Mouse (Mus musculus) midbrain, embryonic 15.5 days (tissue): ENCODE results near the gene Cyth3. TPM values are rescaled to one million over a fixed set of nuclear protein-coding genes. Genes with fewer than 3 reads are reported as not detected.

Experiments
- ATAC-seq: fragments of 200-750 bp; cut with Nextera tagmentation; replicated peaks from 2 replicates; pipeline ENCODE4 v1.8.0; 2017; ENCODE audit warnings: moderate TSS enrichment
- H3K27ac ChIP-seq: fragments of 300-500 bp; sonication (generic); 2 replicates; pipeline ENCODE4 v1.5.1; 2015; ENCODE audit warnings: mild to moderate bottlenecking, inconsistent platforms
- H3K27me3 ChIP-seq: fragments of 300-500 bp; sonication (generic); replicated peaks from 2 replicates; pipeline ENCODE4 v1.6.1; 2015; ENCODE audit warnings: inconsistent platforms
- H3K36me3 ChIP-seq: fragments of 300-500 bp; sonication (generic); replicated peaks from 2 replicates; pipeline ENCODE4 v1.6.1; 2015; ENCODE audit warnings: inconsistent platforms
- H3K4me1 ChIP-seq: fragments of 300-500 bp; sonication (generic); 2 replicates; pipeline ENCODE4 v1.6.1; 2015; ENCODE audit warnings: inconsistent platforms
- H3K4me2 ChIP-seq: fragments of 300-500 bp; sonication (generic); 2 replicates; pipeline ENCODE4 v1.6.1; 2015; ENCODE audit warnings: inconsistent platforms, mild to moderate bottlenecking, moderate library complexity
- H3K4me3 ChIP-seq: fragments of 300-500 bp; sonication (generic); 2 replicates; pipeline ENCODE4 v1.5.1; 2015; ENCODE audit warnings: mild to moderate bottlenecking, inconsistent platforms
- H3K9ac ChIP-seq: fragments of 300-500 bp; sonication (generic); 2 replicates; pipeline ENCODE4 v1.6.1; 2015; ENCODE audit warnings: mild to moderate bottlenecking, inconsistent platforms
- H3K9me3 ChIP-seq: fragments of 300-500 bp; sonication (generic); 2 replicates; pipeline ENCODE4 v1.6.1; 2016; ENCODE audit warnings: inconsistent platforms
- WGBS: fragments of 180-500 bp; shearing (Covaris S2); methylation state at CpG from one replicate; pipeline ENCODE4 v1.1.7; 2015; ENCODE audit warnings: mixed read lengths; 5-methylcytosine and 5-hydroxymethylcytosine counted together
- polyA plus RNA-seq: library from polyadenylated mRNA; unstranded; fragments of >200 nt; fragmentation: Nextera tagmentation; extraction: Ambion mirVana; gene quantifications from 2 replicates; pipeline ENCODE4 v1.2.1, GENCODE M21; 2015

Gene Cyth3
- polyA plus RNA-seq, 1 experiment from 2014 or later, result 39.1 TPM

DNA sequence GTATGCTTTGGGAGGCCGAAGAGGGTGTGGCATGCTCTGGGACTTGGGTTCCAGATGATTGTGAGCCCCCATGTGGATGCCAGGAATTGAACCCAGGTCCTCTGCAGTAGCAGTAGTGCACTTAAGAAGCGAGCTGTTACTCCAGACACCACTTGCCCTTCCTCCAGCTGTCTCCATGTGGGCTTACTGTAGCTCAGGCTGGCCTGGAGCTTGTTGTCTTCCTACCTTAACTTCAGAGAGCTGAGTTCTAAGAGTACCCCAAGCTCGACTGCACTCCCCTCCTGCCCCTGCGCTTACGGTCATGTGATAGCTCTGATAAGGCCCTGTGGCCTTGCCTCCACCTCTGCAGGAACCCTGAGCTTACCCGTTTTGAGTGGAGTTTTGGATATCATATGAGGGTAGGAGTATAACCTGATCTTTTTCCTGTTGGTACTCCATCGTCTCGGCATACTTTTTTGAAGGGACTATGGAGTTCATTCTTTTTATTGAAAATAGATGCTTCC, 36.8 kb downstream of the Cyth3 start:
- no peaks in the 10 kb centered on the region for H3K27me3 ChIP-seq
- no peak overlapping the region for H3K4me3 ChIP-seq
- no peak overlapping the region for H3K27ac ChIP-seq
- H3K4me2 ChIP-seq, result no peak overlapping the region
- H3K9me3 ChIP-seq, result no peaks in the 10 kb centered on the region
- ATAC-seq, result no peak
- no peaks in the 10 kb centered on the region for H3K36me3 ChIP-seq
- WGBS, result 89% methylated on average over 8 of the region's 8 CpGs
- peaks cover 2% of the 10 kb centered on the region; the same call in 1 of the 2 replicates for H3K4me1 ChIP-seq
- H3K9ac ChIP-seq, result no peak overlapping the region

DNA sequence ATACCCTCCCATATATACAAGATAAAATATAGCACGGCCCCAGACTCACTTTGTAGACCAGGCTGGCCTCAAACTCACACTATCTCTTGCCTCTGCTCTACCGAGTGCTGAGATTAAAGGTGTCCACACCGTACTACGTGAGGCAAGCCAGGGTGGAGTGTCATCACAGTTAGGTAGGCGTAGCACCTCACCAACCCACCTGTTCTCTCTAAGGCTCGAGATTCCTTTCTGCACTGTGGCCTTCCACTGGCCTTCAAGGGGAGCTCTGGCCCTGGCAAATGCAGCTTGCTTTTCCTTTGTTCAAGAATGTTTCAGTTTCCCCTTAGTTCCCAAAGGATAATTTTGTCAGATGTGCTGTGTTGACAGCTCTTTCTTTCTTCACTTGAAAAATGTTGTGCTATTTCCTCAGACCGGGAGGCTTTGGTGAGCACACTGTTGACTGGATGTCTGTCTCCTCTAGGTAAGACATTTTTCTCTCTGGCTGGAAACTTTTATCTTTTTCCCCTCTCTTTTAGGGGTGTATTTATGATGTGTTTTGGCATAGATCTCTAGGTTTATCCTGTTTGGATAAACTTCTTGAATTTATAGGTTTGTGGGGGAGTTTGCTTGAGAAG, 40.9 kb downstream of the Cyth3 start:
- Histone ChIP-seq H3K4me3 (no peak overlapping the region), H3K27me3 (no peaks in the 10 kb centered on the region), H3K4me2 (no peak overlapping the region), H3K9ac (no peak overlapping the region), H3K27ac (no peak overlapping the region; the same call in 1 of the 2 replicates), H3K4me1 (no peaks in the 10 kb centered on the region), H3K36me3 (no peaks in the 10 kb centered on the region), H3K9me3 (no peaks in the 10 kb centered on the region)
- WGBS, result 91% methylated on average over 7 of the region's 7 CpGs
- no peak for ATAC-seq

DNA sequence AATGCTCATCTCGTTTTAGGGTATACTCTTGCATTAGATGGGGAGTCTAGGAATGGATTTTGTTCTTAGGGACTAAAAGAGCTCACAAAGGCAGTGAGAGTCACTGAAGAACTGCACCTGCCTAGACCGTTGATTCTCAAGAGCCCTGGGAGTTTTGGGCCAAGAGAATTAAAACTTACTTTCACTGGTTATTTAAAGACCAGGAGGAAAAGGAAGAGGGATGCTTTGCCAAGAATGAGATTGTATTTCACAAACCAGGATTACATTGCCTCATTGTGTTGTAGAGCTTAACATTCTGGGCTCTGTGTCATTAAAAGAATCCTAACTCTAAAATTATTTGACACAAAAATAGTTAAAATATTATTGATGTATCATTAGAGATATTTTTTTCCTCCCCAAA, 43.3 kb downstream of the Cyth3 start:
- Histone ChIP-seq H3K9ac (no peak overlapping the region), H3K36me3 (no peaks in the 10 kb centered on the region), H3K27me3 (no peaks in the 10 kb centered on the region), H3K4me1 (no peaks in the 10 kb centered on the region), H3K27ac (no peak overlapping the region), H3K4me3 (no peak overlapping the region), H3K9me3 (no peaks in the 10 kb centered on the region), H3K4me2 (no peak overlapping the region)
- ATAC-seq, result no peak
- 84% methylated on average over 2 of the region's 2 CpGs for WGBS

DNA sequence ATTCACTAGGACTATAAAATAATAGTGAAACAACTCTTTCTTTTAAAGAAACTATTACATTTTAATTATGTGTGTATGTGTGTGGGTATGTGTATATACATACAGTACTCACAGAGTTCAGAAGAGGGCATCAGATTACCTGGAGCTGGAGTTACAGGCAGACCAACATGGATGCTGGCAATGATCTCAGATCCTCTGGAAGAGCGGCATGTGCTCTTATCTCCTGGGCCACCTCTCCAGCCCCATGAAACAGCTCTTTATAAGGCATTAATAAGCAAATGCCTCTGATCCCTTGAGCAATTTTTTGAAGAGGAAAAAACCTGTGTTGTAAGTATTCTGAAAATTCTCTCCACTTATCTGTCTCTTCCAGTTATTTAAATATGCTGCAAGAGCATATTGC, 43.8 kb downstream of the Cyth3 start:
- no peak overlapping the region for H3K4me2 ChIP-seq
- no peak overlapping the region for H3K4me3 ChIP-seq
- no peaks in the 10 kb centered on the region for H3K4me1 ChIP-seq
- no peaks in the 10 kb centered on the region for H3K36me3 ChIP-seq
- H3K9me3 ChIP-seq, result no peaks in the 10 kb centered on the region
- 67% methylated on average over 1 of the region's 1 CpGs for WGBS
- H3K9ac ChIP-seq, result no peak overlapping the region
- H3K27me3 ChIP-seq, result no peaks in the 10 kb centered on the region
- ATAC-seq, result no peak
- no peak overlapping the region for H3K27ac ChIP-seq

DNA sequence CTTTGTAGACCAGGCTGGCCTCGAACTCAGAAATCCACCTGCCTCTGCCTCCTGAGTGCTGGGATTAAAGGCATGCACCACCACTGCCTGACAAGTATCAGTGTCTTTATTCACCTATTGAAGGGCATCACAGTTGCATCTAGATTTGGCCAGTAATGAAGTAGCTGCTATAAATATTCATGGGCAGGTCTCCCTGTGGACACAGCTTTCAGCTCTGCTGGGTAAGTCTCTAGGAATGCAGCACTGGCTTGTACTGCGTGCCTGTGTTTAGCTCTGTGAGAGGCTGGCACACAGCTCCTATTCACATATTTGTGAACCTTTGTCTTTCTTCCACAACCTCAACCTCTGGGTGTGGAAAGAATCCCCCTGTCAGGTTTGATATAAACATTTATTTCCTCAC, 46.6 kb downstream of the Cyth3 start:
- H3K27me3 ChIP-seq, result no peaks in the 10 kb centered on the region
- no peaks in the 10 kb centered on the region for H3K36me3 ChIP-seq
- H3K4me3 ChIP-seq, result no peak overlapping the region
- peak overlapping the region; percentile 25; the same call in 1 of the 2 replicates for H3K27ac ChIP-seq
- no peak overlapping the region for H3K9ac ChIP-seq
- no peak overlapping the region for H3K4me2 ChIP-seq
- WGBS, result 50% methylated on average over 2 of the region's 2 CpGs
- H3K9me3 ChIP-seq, result no peaks in the 10 kb centered on the region
- ATAC-seq, result peak; percentile 56; the same call in 1 of the 2 replicates
- H3K4me1 ChIP-seq, result no peaks in the 10 kb centered on the region

DNA sequence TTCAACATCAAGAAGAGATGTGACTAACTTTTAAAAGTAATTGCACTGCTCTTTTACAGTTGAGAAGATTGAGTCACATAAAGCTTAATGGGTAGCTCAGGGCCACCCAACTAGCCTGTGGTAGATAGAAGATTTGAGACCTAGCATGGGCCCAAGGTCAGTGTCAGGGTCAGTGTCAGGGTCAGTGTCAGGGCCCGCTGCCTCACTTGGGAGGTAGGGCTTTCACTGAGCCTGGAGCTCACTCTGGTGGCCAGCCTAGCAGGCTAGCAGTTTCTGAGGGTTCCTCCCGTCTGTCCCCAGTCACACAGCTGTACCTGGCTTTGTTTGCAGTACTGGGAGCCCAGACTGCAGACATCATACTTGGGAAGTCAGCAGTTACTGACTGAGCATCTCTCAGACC, 47.1 kb downstream of the Cyth3 start:
- Histone ChIP-seq H3K36me3 (no peaks in the 10 kb centered on the region), H3K4me3 (no peak overlapping the region), H3K4me2 (no peak overlapping the region), H3K9ac (no peak overlapping the region), H3K4me1 (no peaks in the 10 kb centered on the region), H3K27me3 (no peaks in the 10 kb centered on the region), H3K27ac (no peak overlapping the region), H3K9me3 (no peaks in the 10 kb centered on the region)
- no peak for ATAC-seq
- WGBS, result 48% methylated on average over 2 of the region's 2 CpGs

DNA sequence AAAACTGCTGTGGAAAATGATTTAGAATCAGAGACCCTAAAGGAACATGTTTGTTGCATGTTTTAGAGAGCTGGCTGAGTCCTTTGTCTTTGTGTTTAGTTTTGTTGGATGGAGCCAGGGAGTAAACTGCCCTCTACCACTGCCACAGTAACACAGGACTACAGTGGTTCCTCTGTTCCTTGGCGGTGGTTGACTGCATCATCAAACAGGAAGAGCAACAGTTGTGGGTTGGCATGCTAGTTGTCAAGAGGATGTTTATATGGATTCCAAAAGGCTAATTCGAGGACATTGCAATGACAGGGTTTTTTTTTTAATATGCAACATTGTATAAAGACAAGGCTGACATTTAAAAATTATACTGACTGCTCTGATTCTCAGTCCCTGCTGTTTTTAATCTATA, 47.6 kb downstream of the Cyth3 start:
- H3K9ac ChIP-seq, result no peak overlapping the region
- H3K27ac ChIP-seq, result no peak overlapping the region
- H3K4me1 ChIP-seq, result no peaks in the 10 kb centered on the region
- no peaks in the 10 kb centered on the region for H3K9me3 ChIP-seq
- no peaks in the 10 kb centered on the region for H3K27me3 ChIP-seq
- H3K4me2 ChIP-seq, result no peak overlapping the region
- ATAC-seq, result no peak
- no peak overlapping the region for H3K4me3 ChIP-seq
- 71% methylated on average over 2 of the region's 2 CpGs for WGBS
- H3K36me3 ChIP-seq, result no peaks in the 10 kb centered on the region

DNA sequence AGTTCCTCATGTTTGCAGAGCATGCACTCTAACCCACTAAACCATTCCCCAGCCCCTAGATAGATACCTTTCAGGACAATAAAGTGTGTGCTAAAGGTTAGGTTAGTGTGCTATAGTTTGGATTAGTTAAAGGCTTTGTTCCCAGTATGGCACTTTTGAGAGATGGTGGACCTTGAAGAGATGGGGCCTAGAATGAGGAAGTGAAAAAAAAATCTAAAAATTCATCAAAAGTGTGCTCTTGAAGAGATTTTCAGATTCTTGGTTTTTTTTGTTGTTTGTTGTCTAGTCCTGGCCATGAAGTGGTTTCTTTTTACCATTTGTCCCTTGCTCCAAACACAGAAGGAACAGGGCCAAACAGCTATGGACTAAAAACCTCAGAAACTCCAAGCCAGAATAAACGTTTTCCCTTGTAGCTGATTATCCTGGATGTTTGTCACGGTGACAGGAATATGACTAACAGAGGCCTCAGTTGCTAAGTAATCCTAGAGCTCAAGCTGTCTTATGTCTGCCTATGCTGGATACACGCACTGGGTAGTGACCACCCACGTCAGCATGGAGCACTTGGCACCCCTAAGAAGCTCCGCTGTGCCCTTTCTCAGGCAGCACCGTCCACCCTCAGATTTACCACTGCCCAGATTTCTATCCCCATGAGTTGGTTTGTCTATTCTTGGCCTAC, 48.6 kb downstream of the Cyth3 start:
- Histone ChIP-seq H3K9ac (no peak overlapping the region), H3K4me1 (no peaks in the 10 kb centered on the region), H3K9me3 (no peaks in the 10 kb centered on the region), H3K27me3 (no peaks in the 10 kb centered on the region), H3K27ac (no peak overlapping the region), H3K4me3 (no peak overlapping the region), H3K36me3 (no peaks in the 10 kb centered on the region), H3K4me2 (no peak overlapping the region)
- no peak for ATAC-seq
- WGBS, result 84% methylated on average over 6 of the region's 6 CpGs

DNA sequence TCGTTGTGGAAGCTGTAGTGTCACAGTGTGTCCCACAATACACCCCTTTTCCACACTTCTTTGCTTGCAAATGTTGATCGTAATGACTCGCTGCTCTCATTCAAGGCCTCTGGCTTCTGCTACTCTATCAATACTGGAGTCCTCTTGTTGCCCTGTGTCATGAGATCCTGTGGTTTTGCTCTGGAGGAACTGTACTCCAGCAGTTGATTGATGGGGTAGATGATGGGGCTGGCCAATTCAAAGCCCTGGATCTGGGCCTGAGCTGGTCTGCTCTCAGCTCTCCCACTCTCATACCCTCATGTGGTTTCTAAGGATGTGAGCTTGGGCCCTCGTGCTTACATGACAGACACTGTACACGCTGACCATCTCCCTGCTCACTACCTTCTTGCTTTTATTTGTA, 52.3 kb downstream of the Cyth3 start:
- no peaks in the 10 kb centered on the region for H3K9me3 ChIP-seq
- WGBS, result 83% methylated on average over 5 of the region's 5 CpGs
- H3K4me3 ChIP-seq, result no peak overlapping the region
- H3K27me3 ChIP-seq, result no peaks in the 10 kb centered on the region
- H3K27ac ChIP-seq, result no peak overlapping the region
- no peaks in the 10 kb centered on the region for H3K4me1 ChIP-seq
- no peak for ATAC-seq
- H3K36me3 ChIP-seq, result no peaks in the 10 kb centered on the region
- H3K4me2 ChIP-seq, result no peak overlapping the region
- no peak overlapping the region for H3K9ac ChIP-seq

DNA sequence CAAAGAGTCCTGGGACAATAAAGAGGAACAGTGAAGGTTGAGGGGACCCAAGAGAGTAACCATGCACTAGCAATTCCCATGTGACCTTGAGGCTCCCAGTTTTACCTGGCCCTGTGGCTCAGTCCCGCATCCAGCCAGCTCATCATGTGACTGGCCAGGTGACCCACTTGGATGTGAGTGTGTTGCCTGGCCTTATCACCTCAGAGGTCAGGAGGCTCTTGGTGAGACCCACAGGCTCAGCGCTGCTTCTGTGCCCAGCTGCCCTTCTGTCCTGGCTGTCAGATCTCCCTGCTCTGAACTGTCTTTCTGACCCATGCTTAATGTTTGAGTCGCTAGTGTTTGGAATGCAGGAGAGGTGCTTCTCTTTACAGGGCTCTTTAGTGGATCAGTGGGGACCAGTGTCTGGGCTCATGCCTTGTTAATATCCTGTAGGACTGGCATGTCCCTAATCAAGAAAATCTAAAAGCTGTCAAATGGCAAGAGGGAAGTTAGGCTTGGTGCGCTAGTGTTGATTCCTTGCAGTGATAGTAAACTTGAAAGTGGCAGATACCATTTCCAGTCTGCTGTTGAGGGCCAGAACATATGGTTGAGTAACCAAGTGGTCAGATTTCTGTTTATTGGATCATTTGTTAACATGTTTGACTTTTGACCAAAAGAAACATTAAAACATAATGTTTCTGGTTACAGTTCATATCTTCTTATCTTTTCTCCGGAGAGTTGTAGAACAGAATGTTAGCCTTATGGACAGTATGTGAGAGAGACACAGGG, 54.2 kb downstream of the Cyth3 start:
- Histone ChIP-seq H3K4me1 (no peaks in the 10 kb centered on the region), H3K27me3 (no peaks in the 10 kb centered on the region), H3K36me3 (no peaks in the 10 kb centered on the region), H3K9me3 (no peaks in the 10 kb centered on the region), H3K9ac (no peak overlapping the region), H3K27ac (no peak overlapping the region), H3K4me3 (no peak overlapping the region), H3K4me2 (no peak overlapping the region)
- 86% methylated on average over 5 of the region's 5 CpGs for WGBS
- no peak for ATAC-seq

DNA sequence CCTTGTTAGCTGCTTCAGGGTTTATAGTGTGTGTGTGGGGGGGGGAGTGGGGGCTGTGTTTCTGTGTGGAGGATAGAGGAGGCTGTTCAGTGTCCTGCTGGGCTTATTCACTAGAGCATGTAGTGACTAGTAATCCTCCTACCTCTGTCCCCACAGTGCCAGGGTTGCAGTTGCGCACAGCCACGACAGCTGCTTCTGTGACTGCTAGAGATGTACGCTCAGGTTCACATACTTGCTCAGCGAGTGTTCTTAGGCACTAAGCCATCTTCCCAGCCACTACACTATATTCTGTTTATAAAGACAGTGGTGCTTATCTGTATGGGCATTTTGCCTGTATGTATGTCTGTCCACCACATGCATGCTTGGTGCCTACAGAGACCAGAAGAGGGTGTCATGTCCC, 55.1 kb downstream of the Cyth3 start:
- H3K9ac ChIP-seq, result no peak overlapping the region
- ATAC-seq, result no peak
- no peaks in the 10 kb centered on the region for H3K27me3 ChIP-seq
- H3K4me3 ChIP-seq, result no peak overlapping the region
- 72% methylated on average over 4 of the region's 4 CpGs for WGBS
- H3K27ac ChIP-seq, result no peak overlapping the region
- no peak overlapping the region for H3K4me2 ChIP-seq
- H3K4me1 ChIP-seq, result no peaks in the 10 kb centered on the region
- no peaks in the 10 kb centered on the region for H3K36me3 ChIP-seq
- no peaks in the 10 kb centered on the region for H3K9me3 ChIP-seq

DNA sequence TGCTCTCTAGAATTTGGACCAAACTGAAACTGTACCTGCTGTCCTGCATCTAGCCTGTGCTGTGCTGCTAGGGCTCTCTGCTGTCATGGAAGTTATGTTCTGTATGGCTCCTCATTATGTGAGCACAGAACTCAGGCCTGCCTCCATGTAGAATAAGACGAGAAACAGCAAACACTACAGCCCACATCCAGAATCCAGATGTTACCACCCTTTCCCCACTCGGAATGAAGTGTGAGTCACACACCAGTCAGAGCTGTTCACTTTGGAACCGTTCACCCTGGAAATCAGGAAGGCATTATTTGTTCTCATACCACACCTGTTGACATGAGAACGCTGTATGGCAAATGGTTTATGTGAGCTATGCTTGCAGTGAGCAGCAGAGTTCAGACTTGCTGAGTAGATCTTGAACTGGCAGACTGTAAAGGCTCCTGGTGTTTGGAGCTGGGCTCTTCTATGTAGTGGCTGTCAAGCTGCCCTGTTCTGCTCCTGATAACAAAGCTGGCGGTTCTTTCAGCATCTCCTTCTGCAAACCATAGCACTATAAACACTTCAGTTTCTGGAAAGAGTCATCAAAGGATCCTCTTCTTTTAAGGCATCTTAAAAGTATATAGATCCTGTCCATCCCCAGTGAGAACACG, 56.5 kb downstream of the Cyth3 start:
- ATAC-seq, result no peak
- WGBS, result 87% methylated on average over 6 of the region's 6 CpGs

More for the DNA sequence above, 56.5 kb downstream of the Cyth3 start:
- no peaks in the 10 kb centered on the region for H3K36me3 ChIP-seq
- H3K4me3 ChIP-seq, result no peak overlapping the region
- no peak overlapping the region for H3K27ac ChIP-seq
- H3K9ac ChIP-seq, result no peak overlapping the region
- H3K4me1 ChIP-seq, result no peaks in the 10 kb centered on the region
- no peak overlapping the region for H3K4me2 ChIP-seq
- H3K9me3 ChIP-seq, result no peaks in the 10 kb centered on the region
- no peaks in the 10 kb centered on the region for H3K27me3 ChIP-seq
